Mouse (Mus musculus) gastrocnemius, postnatal 4 days (tissue): Measurements from ENCODE around the gene Hlx. TPM values are rescaled to one million over a fixed set of nuclear protein-coding genes. Genes with fewer than 3 reads are reported as not detected.
A peak's percentile ranks its signal among the peaks of the same experiment; 100 is the strongest.

ENCODE experiments used
- DNase-seq, 2 experiments: peaks; one replicate each; pipeline ENCODE4 v3.0.0; 2021 to 2022; ENCODE audit warnings: low spot score in 2 of 2, mixed read lengths in 2 of 2
- long read RNA-seq, 2 experiments: library from polyadenylated mRNA; stranded (forward); transcript quantifications; one replicate each; pipeline ENCODE4 v2.0.0; 2021
- total RNA-seq, 2 experiments: library from RNA; stranded (reverse); gene quantifications; 2 replicates each; pipeline ENCODE4 v1.2.3; 2021

Hlx gene
- 10 to 100 TPM; 22.5 to 27.7 TPM for total RNA-seq
- long read RNA-seq, experiment 1, transcript Hlx-201 (4 exons, 2,278 nt) = major isoform, 27 of 28 reads
- long read RNA-seq, experiment 1, partial matches to known transcripts = 1 of 28 reads
- long read RNA-seq, experiment 1, other reads (novel, unspliced or antisense) = 0 of 28 reads
- long read RNA-seq, experiment 2, transcript Hlx-201 (4 exons, 2,278 nt) = major isoform, 21 of 22 reads
- long read RNA-seq, experiment 2, partial matches to known transcripts = 0 of 22 reads
- long read RNA-seq, experiment 2, other reads (novel, unspliced or antisense) = 1 of 22 reads

GRCm38 (mm10) chr1:184732556-184733049, at the start of gene Hlx:
Gene Hlx (minus strand): TSS chr1:184732619.
- DNase-seq = peak; percentile 53 to 80

- DNase-seq = no peak
Observed at GRCm38 (mm10) chr1:184782161-184782513, 49.7 kb upstream of the Hlx start.

GRCm38 (mm10) chr1:184781286-184782160, 49.1 kb upstream of the Hlx start:
- DNase-seq = no peak

GRCm38 (mm10) chr1:184778157-184778556, 45.7 kb upstream of the Hlx start:
- DNase-seq = no peak

GRCm38 (mm10) chr1:184777061-184777795, 44.8 kb upstream of the Hlx start:
- DNase-seq = no peak

GRCm38 (mm10) chr1:184775289-184775688, 42.9 kb upstream of the Hlx start:
- no peak for DNase-seq

- no peak for DNase-seq
Observed at GRCm38 (mm10) chr1:184771891-184772249, 39.5 kb upstream of the Hlx start.

GRCm38 (mm10) chr1:184771202-184771890, 38.9 kb upstream of the Hlx start:
- DNase-seq = peak; percentile 75 to 86

- no peak for DNase-seq
Observed at GRCm38 (mm10) chr1:184763866-184764265, 31.4 kb upstream of the Hlx start.

GRCm38 (mm10) chr1:184762941-184763340, 30.5 kb upstream of the Hlx start:
- no peak for DNase-seq

- DNase-seq = no peak
Observed at GRCm38 (mm10) chr1:184761988-184762387, 29.6 kb upstream of the Hlx start.

GRCm38 (mm10) chr1:184752671-184753070, 20.3 kb upstream of the Hlx start:
- no peak for DNase-seq

GRCm38 (mm10) chr1:184750114-184750664, 17.8 kb upstream of the Hlx start:
- no peak for DNase-seq

- peak in 1 of 2 experiments; percentile 78 for DNase-seq
Observed at GRCm38 (mm10) chr1:184748692-184749152, 16.3 kb upstream of the Hlx start.

GRCm38 (mm10) chr1:184737876-184738479, 5.6 kb upstream of the Hlx start:
- DNase-seq = peak; percentile 44 to 76

- no peak for DNase-seq
Observed at GRCm38 (mm10) chr1:184737228-184737627, 4.8 kb upstream of the Hlx start.

- DNase-seq = no peak
Observed at GRCm38 (mm10) chr1:184736260-184736659, 3.8 kb upstream of the Hlx start.

GRCm38 (mm10) chr1:184734991-184735920, 2.8 kb upstream of the Hlx start:
- DNase-seq = no peak
